Mouse (Mus musculus): Measurements from ENCODE around the gene Ifi47. TPM values are rescaled to one million over a fixed set of nuclear protein-coding genes. Genes with fewer than 3 reads are reported as not detected.

Ifi47 gene
- polyA plus RNA-seq, 2 experiments = 3.2 to 6.2 TPM

DNA sequence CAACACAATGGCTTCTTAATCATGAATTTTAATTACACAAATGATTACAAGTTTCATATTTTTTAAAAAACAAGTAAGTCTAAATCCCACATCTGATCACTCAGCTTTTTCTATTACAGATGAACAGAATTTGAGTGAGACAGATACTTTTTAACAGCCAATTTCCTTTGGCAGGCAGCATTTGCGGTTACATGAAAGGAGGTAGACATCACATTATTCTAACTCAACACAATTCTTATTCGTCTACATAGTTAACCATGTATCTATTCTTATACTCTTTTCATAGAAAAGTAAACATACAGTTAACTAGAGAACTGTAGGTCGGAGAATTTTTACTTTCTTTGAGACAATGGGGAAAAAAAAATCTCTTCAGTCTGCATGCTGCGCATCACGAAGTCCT, 14.2 kb downstream of the Ifi47 start:
- no peak for DNase-seq (ENCODE audit: low read depth in 3 of 3, low spot score in 3 of 3)
- no peak overlapping the region for H3K4me2 ChIP-seq (ENCODE audit: low read depth)
- TF ChIP-seq CTCF (IDR thresholded peaks at IDR 0.05; ENCODE audit: low read depth) = no peak
- TF ChIP-seq EP300 (IDR thresholded peaks at IDR 0.05; ENCODE audit: low read depth) = no peak
- no peaks in the 10 kb centered on the region for H3K36me3 ChIP-seq (replicated peaks; ENCODE audit: control insufficient read depth, insufficient read depth, low read depth)
- peak overlapping the region; percentile 52 for H3K27ac ChIP-seq
- peaks cover 52 to 61% of the 10 kb centered on the region in 2 experiments for H3K4me1 ChIP-seq (replicated peaks; ENCODE audit: control insufficient read depth in 2 of 2, insufficient read depth in 2 of 2, low read length in 1 of 2)
- no peaks in the 10 kb centered on the region for H3K9me3 ChIP-seq (ENCODE audit: control insufficient read depth, low read length)
- H3K27me3 ChIP-seq (ENCODE audit: control insufficient read depth, insufficient read depth, low read length) = no peaks in the 10 kb centered on the region
- no peak overlapping the region for H3K9ac ChIP-seq (replicated peaks)
- no peak for ATAC-seq (ENCODE audit: insufficient read depth)
- H3K4me3 ChIP-seq (ENCODE audit: insufficient read depth in 1 of 2, low read depth in 2 of 2, low read length in 2 of 2) = no peak overlapping the region
- WGBS (ENCODE audit: insufficient replicate concordance) = 77% methylated on average over 5 of the region's 5 CpGs

DNA sequence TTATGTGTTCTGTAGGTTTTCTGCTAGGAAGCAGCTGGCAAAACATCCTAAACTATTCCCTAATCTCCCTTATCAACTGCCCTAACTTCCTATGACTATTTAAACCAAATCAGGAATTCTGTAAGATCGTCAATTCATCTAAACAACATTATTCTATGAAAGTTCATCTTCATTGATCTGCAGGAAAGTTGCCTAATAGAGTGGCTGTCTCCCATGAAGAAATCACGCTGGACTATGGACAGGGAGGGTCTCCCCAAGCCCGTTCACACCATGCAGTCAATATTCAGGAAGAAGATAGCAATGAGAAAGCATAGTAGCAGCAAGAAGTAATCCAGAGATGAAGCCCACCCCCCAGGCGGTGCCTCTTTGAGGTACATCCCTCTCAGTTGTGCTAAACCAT, 14.8 kb downstream of the Ifi47 start:
- no peak overlapping the region for H3K4me2 ChIP-seq (ENCODE audit: low read depth)
- TF ChIP-seq CTCF (IDR thresholded peaks at IDR 0.05; ENCODE audit: low read depth) (no peak), EP300 (IDR thresholded peaks at IDR 0.05; ENCODE audit: low read depth) (no peak)
- ATAC-seq (ENCODE audit: insufficient read depth) = no peak
- peaks cover 47 to 58% of the 10 kb centered on the region in 2 experiments for H3K4me1 ChIP-seq (replicated peaks; ENCODE audit: control insufficient read depth in 2 of 2, insufficient read depth in 2 of 2, low read length in 1 of 2)
- no peak for DNase-seq (ENCODE audit: low read depth in 3 of 3, low spot score in 3 of 3)
- H3K36me3 ChIP-seq (replicated peaks; ENCODE audit: control insufficient read depth, insufficient read depth, low read depth) = no peaks in the 10 kb centered on the region
- H3K27ac ChIP-seq = peak overlapping the region; percentile 48
- WGBS (ENCODE audit: insufficient replicate concordance) = 53% methylated on average over 4 of the region's 4 CpGs
- H3K9me3 ChIP-seq (ENCODE audit: control insufficient read depth, low read length) = no peaks in the 10 kb centered on the region
- no peak overlapping the region for H3K9ac ChIP-seq (replicated peaks)
- H3K27me3 ChIP-seq (ENCODE audit: control insufficient read depth, insufficient read depth, low read length) = no peaks in the 10 kb centered on the region
- H3K4me3 ChIP-seq (ENCODE audit: insufficient read depth in 1 of 2, low read depth in 2 of 2, low read length in 2 of 2) = no peak overlapping the region

DNA sequence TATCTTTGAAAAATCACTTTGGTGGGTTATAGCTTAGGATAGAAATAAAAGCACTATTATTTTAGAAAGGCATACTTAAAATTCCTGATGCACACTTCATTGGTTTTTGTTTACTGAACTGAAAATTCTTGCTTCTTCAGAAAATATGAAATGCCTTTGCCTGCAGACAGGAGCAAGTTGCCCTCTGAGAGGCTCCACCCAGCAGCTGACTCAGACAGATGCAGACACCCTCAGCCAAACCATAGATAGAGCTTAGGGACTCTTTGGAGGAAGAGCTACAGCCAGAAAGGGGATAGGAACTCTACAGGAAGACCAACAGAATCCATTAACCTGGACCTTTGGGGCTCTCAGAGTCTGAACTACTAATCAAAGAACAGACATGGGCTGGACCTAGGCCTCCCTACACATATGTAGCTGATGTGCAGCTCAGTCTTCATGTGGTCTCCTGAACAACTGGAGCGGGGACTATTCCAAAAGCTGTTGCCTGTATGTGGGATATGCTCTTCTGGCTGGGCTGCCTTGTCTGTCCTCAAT, 15.7 kb downstream of the Ifi47 start:
- H3K4me2 ChIP-seq (ENCODE audit: low read depth) = peak overlapping the region; percentile 8; the same call in 1 of the 2 replicates
- WGBS (ENCODE audit: insufficient replicate concordance) = 88% methylated on average over 1 of the region's 1 CpGs
- H3K9me3 ChIP-seq (ENCODE audit: control insufficient read depth, low read length) = no peaks in the 10 kb centered on the region
- TF ChIP-seq EP300 (IDR thresholded peaks at IDR 0.05; ENCODE audit: low read depth) (no peak), CTCF (IDR thresholded peaks at IDR 0.05; ENCODE audit: low read depth) (peak; percentile 26)
- H3K4me3 ChIP-seq (ENCODE audit: insufficient read depth in 1 of 2, low read depth in 2 of 2, low read length in 2 of 2) = no peak overlapping the region
- peak overlapping the region; percentile 33; the same call in 1 of the 2 replicates for H3K27ac ChIP-seq
- no peaks in the 10 kb centered on the region for H3K27me3 ChIP-seq (ENCODE audit: control insufficient read depth, insufficient read depth, low read length)
- H3K9ac ChIP-seq (replicated peaks) = no peak overlapping the region; the same call in 1 of the 2 replicates
- no peak for ATAC-seq (ENCODE audit: insufficient read depth)
- peaks cover 40 to 48% of the 10 kb centered on the region in 2 experiments for H3K4me1 ChIP-seq (replicated peaks; ENCODE audit: control insufficient read depth in 2 of 2, insufficient read depth in 2 of 2, low read length in 1 of 2)
- no peak for DNase-seq (ENCODE audit: low read depth in 3 of 3, low spot score in 3 of 3)
- no peaks in the 10 kb centered on the region for H3K36me3 ChIP-seq (replicated peaks; ENCODE audit: control insufficient read depth, insufficient read depth, low read depth)

DNA sequence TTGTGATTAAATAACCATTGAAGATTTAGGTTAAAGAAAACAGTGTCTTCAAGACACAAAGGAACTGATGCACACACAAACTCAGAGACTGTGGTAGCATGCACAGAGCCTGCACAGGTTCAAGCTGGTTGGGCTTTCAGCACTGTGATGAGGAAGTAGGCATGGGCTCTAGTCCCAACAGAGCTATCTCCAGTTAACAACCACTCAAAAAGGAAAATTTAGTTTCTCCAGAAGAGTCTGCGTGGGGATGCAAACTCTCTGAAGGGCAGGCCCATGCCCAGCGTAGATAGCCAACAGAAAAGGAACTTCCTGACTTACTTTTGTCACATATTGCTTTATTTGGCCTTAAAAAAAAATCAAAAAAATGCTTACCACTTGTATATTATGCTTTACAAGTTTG, 16.4 kb downstream of the Ifi47 start:
- H3K9me3 ChIP-seq (ENCODE audit: control insufficient read depth, low read length) = no peaks in the 10 kb centered on the region
- 63% methylated on average over 2 of the region's 2 CpGs for WGBS (ENCODE audit: insufficient replicate concordance)
- H3K27me3 ChIP-seq (ENCODE audit: control insufficient read depth, insufficient read depth, low read length) = no peaks in the 10 kb centered on the region
- H3K27ac ChIP-seq = no peak overlapping the region
- H3K4me2 ChIP-seq (ENCODE audit: low read depth) = no peak overlapping the region
- DNase-seq (ENCODE audit: low read depth in 3 of 3, low spot score in 3 of 3) = no peak
- H3K9ac ChIP-seq (replicated peaks) = no peak overlapping the region
- peaks cover 37 to 43% of the 10 kb centered on the region in 2 experiments for H3K4me1 ChIP-seq (replicated peaks; ENCODE audit: control insufficient read depth in 2 of 2, insufficient read depth in 2 of 2, low read length in 1 of 2)
- no peaks in the 10 kb centered on the region for H3K36me3 ChIP-seq (replicated peaks; ENCODE audit: control insufficient read depth, insufficient read depth, low read depth)
- no peak overlapping the region for H3K4me3 ChIP-seq (ENCODE audit: insufficient read depth in 1 of 2, low read depth in 2 of 2, low read length in 2 of 2)
- ATAC-seq (ENCODE audit: insufficient read depth) = no peak
- TF ChIP-seq EP300 (IDR thresholded peaks at IDR 0.05; ENCODE audit: low read depth) (no peak), CTCF (IDR thresholded peaks at IDR 0.05; ENCODE audit: low read depth) (no peak)

DNA sequence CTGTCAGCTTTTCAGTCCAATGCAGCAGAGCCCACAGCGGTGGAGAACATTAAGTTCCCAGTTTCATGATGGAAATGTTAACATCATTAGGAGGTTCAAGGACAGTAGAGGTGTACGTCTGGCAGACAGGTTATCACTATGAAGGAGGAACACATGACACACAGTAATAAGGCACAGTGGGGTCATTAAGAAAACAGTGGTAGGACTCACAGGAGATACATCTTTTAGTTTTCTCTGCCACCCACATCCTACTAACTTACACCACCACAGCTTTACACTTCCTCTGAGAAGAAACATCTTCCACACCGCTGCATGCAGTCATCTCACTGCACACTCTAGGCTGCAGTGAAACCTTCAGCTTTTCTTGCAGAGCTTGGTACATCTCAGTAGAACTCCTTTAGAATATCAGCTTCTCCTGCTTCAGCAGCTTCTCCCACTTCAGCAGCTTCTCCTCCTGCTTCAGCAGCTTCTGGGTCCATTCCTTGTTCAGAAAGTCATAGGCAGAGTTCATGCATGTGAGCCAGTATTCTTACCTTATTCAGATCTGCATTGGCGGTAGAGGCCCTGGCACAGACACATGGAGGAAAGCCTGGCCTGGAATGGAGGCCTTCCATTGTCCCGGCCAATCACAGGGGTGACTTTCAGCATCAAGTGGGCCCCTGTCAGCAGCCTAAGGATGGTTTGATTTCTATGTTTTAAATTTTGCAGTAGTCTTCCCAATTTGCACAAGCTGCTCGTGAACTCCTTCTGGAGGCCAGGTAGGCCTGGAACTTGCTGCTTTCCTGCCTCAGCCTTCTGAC, 17.7 kb downstream of the Ifi47 start:
- 72% methylated on average over 6 of the region's 6 CpGs for WGBS (ENCODE audit: insufficient replicate concordance)
- no peak for ATAC-seq (ENCODE audit: insufficient read depth)
- Histone ChIP-seq H3K9ac (replicated peaks) (no peak overlapping the region), H3K27ac (no peak overlapping the region), H3K4me1 (replicated peaks; ENCODE audit: control insufficient read depth in 2 of 2, insufficient read depth in 2 of 2, low read length in 1 of 2) (peaks cover 29 to 32% of the 10 kb centered on the region in 2 experiments), H3K4me3 (ENCODE audit: insufficient read depth in 1 of 2, low read depth in 2 of 2, low read length in 2 of 2) (no peak overlapping the region), H3K4me2 (ENCODE audit: low read depth) (no peak overlapping the region), H3K9me3 (ENCODE audit: control insufficient read depth, low read length) (no peaks in the 10 kb centered on the region), H3K27me3 (ENCODE audit: control insufficient read depth, insufficient read depth, low read length) (no peaks in the 10 kb centered on the region), H3K36me3 (replicated peaks; ENCODE audit: control insufficient read depth, insufficient read depth, low read depth) (no peaks in the 10 kb centered on the region)
- no peak for DNase-seq (ENCODE audit: low read depth in 3 of 3, low spot score in 3 of 3)
- TF ChIP-seq EP300 (IDR thresholded peaks at IDR 0.05; ENCODE audit: low read depth) = no peak
- no peak for TF ChIP-seq CTCF (IDR thresholded peaks at IDR 0.05; ENCODE audit: low read depth)

All from liver, embryonic 14.5 days (tissue).